Mouse (Mus musculus): ENCODE data around the gene Sytl2. TPM values are rescaled to one million over a fixed set of nuclear protein-coding genes. Genes with fewer than 3 reads are reported as not detected.

Sytl2 gene
- polyA plus RNA-seq, 1 experiment from 2014 or later, result 4.1 TPM

GRCm38 (mm10) chr7:90280274-90280875 is 21.7 kb upstream of the Sytl2 start:
- Histone ChIP-seq H3K9ac (no peak overlapping the region), H3K4me2 (no peak overlapping the region), H3K27ac (no peak overlapping the region), H3K4me1 (peaks cover 9% of the 10 kb centered on the region), H3K36me3 (no peaks in the 10 kb centered on the region), H3K4me3 (no peak overlapping the region), H3K27me3 (no peaks in the 10 kb centered on the region), H3K9me3 (no peaks in the 10 kb centered on the region)
- no peak for ATAC-seq (ENCODE audit: borderline replicate concordance, extremely low read depth, low FRiP score, low TSS enrichment)
- 67% methylated on average over 11 of the region's 11 CpGs for WGBS

GRCm38 (mm10) chr7:90280878-90281277 is 21.2 kb upstream of the Sytl2 start:
- H3K4me3 ChIP-seq, result no peak overlapping the region
- no peaks in the 10 kb centered on the region for H3K36me3 ChIP-seq
- H3K27ac ChIP-seq, result no peak overlapping the region
- no peaks in the 10 kb centered on the region for H3K9me3 ChIP-seq
- WGBS, result 60% methylated on average over 8 of the region's 8 CpGs
- no peak overlapping the region for H3K9ac ChIP-seq
- H3K27me3 ChIP-seq, result no peaks in the 10 kb centered on the region
- ATAC-seq (ENCODE audit: borderline replicate concordance, extremely low read depth, low FRiP score, low TSS enrichment), result no peak
- H3K4me1 ChIP-seq, result peaks cover 9% of the 10 kb centered on the region
- H3K4me2 ChIP-seq, result no peak overlapping the region

DNA sequence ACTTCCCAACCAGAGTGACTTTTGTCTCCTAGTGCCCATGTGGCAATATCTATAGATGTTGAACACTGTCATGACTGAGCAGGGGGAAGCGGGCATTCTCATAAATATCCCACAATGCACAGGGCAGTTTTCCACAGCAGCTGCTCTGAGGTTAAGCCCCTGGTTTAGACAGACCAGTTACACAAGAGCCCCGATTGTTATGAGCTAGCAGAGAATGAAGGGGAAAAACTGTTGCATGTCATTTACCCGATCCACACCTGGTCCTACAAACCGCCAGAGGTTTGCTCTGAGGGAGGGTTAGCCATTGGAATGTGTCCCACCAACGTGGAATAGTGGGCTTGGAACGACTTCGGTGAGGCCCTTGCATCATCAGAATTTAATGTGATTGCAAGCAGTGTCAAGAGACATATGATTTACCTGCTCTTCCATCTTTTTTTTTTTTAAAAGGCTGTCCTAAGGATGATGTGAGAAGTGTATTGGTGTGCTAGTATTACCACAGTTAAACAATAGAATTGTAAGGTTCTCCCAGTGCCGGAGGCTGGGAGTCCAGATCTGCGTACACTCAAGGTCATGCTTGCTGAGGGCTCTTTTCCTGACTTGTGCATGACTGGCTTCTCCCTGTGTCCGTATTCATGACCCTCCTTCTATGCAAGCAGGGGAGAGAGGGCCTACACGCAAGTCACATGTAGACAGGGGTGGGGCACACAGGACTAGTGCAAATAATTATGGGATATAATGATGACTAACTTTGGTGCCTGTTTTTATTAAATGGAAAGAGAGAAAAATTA is 20.1 kb upstream of the Sytl2 start:
- no peak overlapping the region for H3K9ac ChIP-seq
- no peak overlapping the region for H3K27ac ChIP-seq
- no peak overlapping the region for H3K4me2 ChIP-seq
- no peaks in the 10 kb centered on the region for H3K27me3 ChIP-seq
- no peak for ATAC-seq (ENCODE audit: borderline replicate concordance, extremely low read depth, low FRiP score, low TSS enrichment)
- H3K9me3 ChIP-seq, result no peaks in the 10 kb centered on the region
- WGBS, result 66% methylated on average over 11 of the region's 11 CpGs
- no peaks in the 10 kb centered on the region for H3K36me3 ChIP-seq
- no peak overlapping the region for H3K4me3 ChIP-seq
- peaks cover 8% of the 10 kb centered on the region for H3K4me1 ChIP-seq

GRCm38 (mm10) chr7:90282786-90283185 is 19.3 kb upstream of the Sytl2 start:
- ATAC-seq (ENCODE audit: borderline replicate concordance, extremely low read depth, low FRiP score, low TSS enrichment), result no peak
- Histone ChIP-seq H3K9me3 (no peaks in the 10 kb centered on the region), H3K4me3 (no peak overlapping the region), H3K4me1 (peaks cover 6% of the 10 kb centered on the region; the same call in 1 of the 2 replicates), H3K9ac (no peak overlapping the region), H3K4me2 (no peak overlapping the region), H3K36me3 (no peaks in the 10 kb centered on the region), H3K27ac (no peak overlapping the region), H3K27me3 (no peaks in the 10 kb centered on the region)
- WGBS, result 88% methylated on average over 1 of the region's 1 CpGs

DNA sequence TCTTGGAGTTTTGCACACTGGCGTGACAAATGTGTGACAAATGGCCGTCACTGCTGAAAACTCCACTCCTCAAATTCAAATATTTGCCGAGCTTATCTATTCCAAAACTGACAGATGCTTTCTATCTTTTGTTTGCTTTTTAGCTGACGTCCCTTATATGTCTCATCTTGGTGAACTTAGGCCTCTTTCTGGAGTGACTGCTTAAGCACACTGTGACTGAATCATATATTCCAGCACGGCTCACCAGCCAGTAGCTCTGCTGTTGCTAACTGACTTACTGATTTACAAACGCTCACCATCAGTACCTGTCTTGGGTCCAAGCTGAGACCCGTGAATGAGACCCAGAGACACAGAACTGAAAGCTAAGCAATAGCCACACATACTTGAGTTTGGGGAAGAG is 17.3 kb upstream of the Sytl2 start:
- Histone ChIP-seq H3K4me1 (peaks cover 6% of the 10 kb centered on the region; the same call in 1 of the 2 replicates), H3K9ac (no peak overlapping the region), H3K4me3 (no peak overlapping the region), H3K27ac (no peak overlapping the region), H3K4me2 (no peak overlapping the region), H3K27me3 (no peaks in the 10 kb centered on the region), H3K9me3 (no peaks in the 10 kb centered on the region), H3K36me3 (no peaks in the 10 kb centered on the region)
- ATAC-seq (ENCODE audit: borderline replicate concordance, extremely low read depth, low FRiP score, low TSS enrichment), result no peak
- 16% methylated on average over 7 of the region's 7 CpGs for WGBS

- Histone ChIP-seq H3K36me3 (no peaks in the 10 kb centered on the region), H3K4me2 (no peak overlapping the region), H3K27ac (no peak overlapping the region), H3K9me3 (no peaks in the 10 kb centered on the region), H3K4me3 (no peak overlapping the region), H3K9ac (no peak overlapping the region), H3K4me1 (no peaks in the 10 kb centered on the region), H3K27me3 (no peaks in the 10 kb centered on the region)
- ATAC-seq (ENCODE audit: borderline replicate concordance, extremely low read depth, low FRiP score, low TSS enrichment), result no peak
- 70% methylated on average over 6 of the region's 6 CpGs for WGBS
Observed at GRCm38 (mm10) chr7:90291885-90292284, 10.2 kb upstream of the Sytl2 start.

DNA sequence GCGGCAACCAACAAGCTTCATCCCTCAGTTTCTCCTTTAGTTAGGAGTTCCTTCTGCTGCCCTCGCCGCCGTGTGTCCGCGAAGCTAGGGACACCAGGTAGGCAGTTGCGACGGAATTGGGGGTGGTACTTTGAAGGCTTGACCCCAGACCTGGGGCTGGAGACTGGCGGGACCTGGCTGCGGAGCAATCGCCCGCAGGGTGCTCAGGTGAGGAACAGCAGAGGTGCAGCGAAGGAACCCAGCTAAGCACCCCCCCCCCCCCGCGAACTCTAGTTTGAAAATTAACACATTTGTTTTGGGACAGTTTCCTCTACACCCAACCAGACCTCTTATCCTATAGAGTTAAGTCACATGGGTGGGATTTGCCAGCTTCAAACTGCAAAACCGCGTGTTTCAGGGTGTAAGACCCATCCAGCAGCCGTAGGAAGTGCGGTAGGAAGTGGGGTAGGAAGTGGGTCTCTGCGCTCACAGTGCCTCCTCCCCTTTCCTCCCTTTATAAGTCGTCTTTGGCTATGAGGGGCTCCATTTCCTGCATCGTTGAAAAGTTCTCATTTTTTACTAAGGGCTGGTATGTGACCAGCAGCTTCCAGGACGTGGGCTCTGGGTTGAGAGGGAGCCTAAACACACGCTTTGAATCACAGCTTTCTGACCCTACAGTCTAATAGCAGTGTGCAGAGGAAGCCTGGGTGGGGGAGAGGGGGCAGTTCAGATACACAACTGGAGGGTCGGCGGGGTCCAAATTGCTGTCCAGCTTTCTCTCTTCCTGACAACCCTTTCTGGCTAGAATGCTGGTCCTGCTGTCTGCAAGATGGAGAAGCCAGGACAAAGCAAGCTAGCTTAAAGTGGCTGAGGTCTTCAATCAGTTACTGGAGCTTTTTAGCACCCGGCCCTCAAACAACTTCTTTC is 848 bp downstream of the Sytl2 start:
- no peaks in the 10 kb centered on the region for H3K9me3 ChIP-seq

DNA sequence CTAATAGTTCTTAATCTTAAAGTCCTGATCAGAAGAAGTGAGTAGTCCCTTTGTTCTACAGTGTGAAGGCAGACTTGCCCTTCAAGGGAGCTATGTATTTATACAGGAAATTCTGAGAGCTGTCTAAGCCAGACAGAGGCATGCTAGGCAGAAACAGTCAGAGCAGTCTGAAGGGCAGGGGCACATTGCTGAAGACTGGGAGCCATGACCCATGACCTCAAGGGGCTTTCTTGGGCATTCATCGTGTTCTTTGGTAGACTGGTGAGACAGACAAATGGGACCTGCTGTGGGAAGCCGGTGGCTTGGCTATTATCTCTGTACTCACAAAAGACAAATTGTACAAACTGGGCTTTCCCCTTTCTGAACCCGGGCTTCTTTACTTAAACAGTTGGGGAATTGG is 4.0 kb downstream of the Sytl2 start:
- Histone ChIP-seq H3K27ac (no peak overlapping the region), H3K27me3 (peaks cover 12% of the 10 kb centered on the region; the same call in 1 of the 2 replicates), H3K4me2 (no peak overlapping the region), H3K9ac (no peak overlapping the region), H3K4me1 (peaks cover 8% of the 10 kb centered on the region; the same call in 1 of the 2 replicates), H3K9me3 (no peaks in the 10 kb centered on the region), H3K36me3 (no peaks in the 10 kb centered on the region), H3K4me3 (no peak overlapping the region)
- whole genome bisulfite sequencing, result 6% methylated on average over 3 of the region's 3 CpGs
- no peak for ATAC-seq (ENCODE audit: borderline replicate concordance, extremely low read depth, low FRiP score, low TSS enrichment)

More for the DNA sequence above, 848 bp downstream of the Sytl2 start:
- Histone ChIP-seq H3K9ac (peak overlapping the region; percentile 49), H3K27me3 (peaks cover 12% of the 10 kb centered on the region; the same call in 1 of the 2 replicates), H3K36me3 (no peaks in the 10 kb centered on the region), H3K27ac (no peak overlapping the region), H3K4me1 (peaks cover 8% of the 10 kb centered on the region; the same call in 1 of the 2 replicates), H3K4me2 (peak overlapping the region; percentile 96), H3K4me3 (peak overlapping the region; percentile 47)
- peak; percentile 46 for ATAC-seq (ENCODE audit: borderline replicate concordance, extremely low read depth, low FRiP score, low TSS enrichment)
- 2% methylated on average over 27 of the region's 27 CpGs for WGBS

DNA sequence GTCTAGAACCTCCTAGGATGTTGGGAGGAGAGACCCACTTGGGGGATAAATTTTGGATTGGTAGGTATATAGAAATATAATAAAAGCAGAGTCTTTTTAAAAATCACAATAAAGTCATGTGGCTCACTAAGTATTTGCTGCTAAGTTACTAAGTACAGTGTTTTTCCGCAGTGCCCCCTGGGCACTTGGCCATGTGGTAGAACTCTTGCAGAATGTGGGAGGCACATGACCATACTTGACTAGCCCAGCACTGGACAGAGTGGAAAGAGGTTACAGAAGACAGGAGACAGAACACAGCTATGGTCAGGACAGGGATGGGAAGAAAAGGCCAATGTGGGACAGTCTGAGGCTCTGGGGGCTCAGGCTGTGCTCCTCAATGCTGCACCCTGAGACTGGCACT is 4.9 kb downstream of the Sytl2 start:
- no peaks in the 10 kb centered on the region for H3K36me3 ChIP-seq
- no peak overlapping the region for H3K9ac ChIP-seq
- no peak overlapping the region for H3K27ac ChIP-seq
- H3K4me2 ChIP-seq, result no peak overlapping the region
- H3K4me1 ChIP-seq, result peaks cover 8% of the 10 kb centered on the region; the same call in 1 of the 2 replicates
- no peak overlapping the region for H3K4me3 ChIP-seq
- 80% methylated on average over 1 of the region's 1 CpGs for WGBS
- ATAC-seq (ENCODE audit: borderline replicate concordance, extremely low read depth, low FRiP score, low TSS enrichment), result no peak
- peaks cover 12% of the 10 kb centered on the region; the same call in 1 of the 2 replicates for H3K27me3 ChIP-seq
- H3K9me3 ChIP-seq, result no peaks in the 10 kb centered on the region

DNA sequence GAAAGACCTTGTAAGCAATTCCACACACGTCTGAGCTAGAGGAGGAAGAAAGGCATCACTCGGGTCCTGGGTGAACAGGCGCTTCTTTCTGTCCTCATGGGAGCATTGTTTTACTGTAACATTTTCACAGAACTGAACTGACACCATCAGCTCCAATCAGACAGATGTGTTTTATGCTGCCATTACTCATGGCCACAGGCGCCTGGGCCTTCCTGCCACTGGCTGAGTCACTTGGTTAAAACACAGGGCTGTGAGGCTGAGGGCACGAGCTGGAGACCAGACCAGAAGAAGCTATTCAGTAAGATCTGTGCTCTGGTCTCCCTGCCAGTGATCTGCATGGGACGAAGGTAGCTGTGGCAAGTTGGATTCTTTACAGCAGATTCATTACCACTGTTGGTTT is 6.0 kb downstream of the Sytl2 start:
- peaks cover 11% of the 10 kb centered on the region for H3K4me1 ChIP-seq
- no peak overlapping the region for H3K9ac ChIP-seq
- no peak overlapping the region for H3K4me2 ChIP-seq
- WGBS, result 69% methylated on average over 6 of the region's 6 CpGs
- no peak for ATAC-seq (ENCODE audit: borderline replicate concordance, extremely low read depth, low FRiP score, low TSS enrichment)
- H3K27me3 ChIP-seq, result peaks cover 12% of the 10 kb centered on the region; the same call in 1 of the 2 replicates
- H3K27ac ChIP-seq, result no peak overlapping the region
- H3K9me3 ChIP-seq, result no peaks in the 10 kb centered on the region
- no peak overlapping the region for H3K4me3 ChIP-seq
- H3K36me3 ChIP-seq, result no peaks in the 10 kb centered on the region

DNA sequence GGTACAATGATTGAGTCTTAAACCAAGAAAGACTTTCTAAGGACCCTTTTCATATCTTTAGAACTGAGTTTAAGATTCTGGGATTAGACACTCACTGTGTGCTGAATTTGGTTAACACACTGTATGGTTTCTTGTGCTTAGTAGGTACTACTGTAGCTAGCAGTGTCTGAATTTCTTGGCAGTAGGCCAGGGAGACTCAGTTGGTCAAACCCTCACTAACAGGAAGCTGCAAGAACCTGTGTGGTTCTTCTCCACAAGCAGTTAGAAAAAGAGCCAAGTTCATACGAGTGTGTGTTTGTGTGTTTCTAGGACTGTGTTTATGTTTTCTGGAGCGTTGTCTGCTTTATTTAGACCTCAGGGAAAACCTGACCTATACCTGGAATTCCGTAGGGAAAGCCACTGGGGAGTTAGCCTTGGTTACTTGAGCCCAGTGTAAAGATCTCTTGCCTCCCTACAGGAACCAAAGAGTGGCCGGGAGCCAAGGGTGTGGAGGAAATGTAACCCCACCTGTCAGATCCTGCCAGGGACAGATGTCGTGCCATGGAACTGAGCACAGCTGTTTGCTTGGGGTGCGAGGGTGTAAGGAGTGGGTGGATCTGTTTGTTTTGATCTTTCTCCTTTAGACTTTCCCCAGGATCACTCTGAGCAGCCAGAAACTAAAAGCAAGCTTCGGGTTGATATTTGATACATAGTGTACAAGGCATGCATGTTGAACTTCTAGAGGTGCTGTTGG is 10.3 kb downstream of the Sytl2 start:
- Histone ChIP-seq H3K27ac (no peak overlapping the region), H3K4me1 (peaks cover 5% of the 10 kb centered on the region; the same call in 1 of the 2 replicates), H3K27me3 (no peaks in the 10 kb centered on the region), H3K4me3 (no peak overlapping the region), H3K4me2 (no peak overlapping the region), H3K36me3 (no peaks in the 10 kb centered on the region), H3K9ac (no peak overlapping the region), H3K9me3 (no peaks in the 10 kb centered on the region)
- no peak for ATAC-seq (ENCODE audit: borderline replicate concordance, extremely low read depth, low FRiP score, low TSS enrichment)
- WGBS, result 23% methylated on average over 7 of the region's 7 CpGs

Measured in lung, embryonic 15.5 days (tissue).